Mouse (Mus musculus): ENCODE data around the gene Slc13a5.
A peak's percentile ranks its signal among the peaks of the same experiment; 100 is the strongest.

Slc13a5 gene

DNA sequence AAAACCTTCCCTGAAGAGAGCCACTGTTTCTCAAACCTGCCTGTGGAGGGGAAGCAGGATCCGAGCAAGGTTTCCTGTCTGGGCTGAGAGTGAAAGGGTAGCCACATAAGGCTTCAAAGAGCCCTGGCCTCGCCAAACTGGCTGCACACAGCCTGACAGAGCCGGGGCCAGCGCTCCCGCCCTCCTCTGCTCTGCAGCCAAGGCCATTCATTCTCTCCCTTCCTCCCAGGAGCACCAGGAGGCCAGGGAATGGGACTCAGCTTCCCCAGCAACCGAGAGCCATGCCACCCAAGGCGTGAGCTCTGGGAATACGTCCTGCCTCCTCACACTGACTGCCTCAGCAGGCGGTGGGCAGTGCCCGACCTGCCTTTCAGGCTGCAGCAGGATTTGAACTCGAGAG is 1.5 kb downstream of the Slc13a5 start:
- peak; percentile 43 for DNase-seq

DNA sequence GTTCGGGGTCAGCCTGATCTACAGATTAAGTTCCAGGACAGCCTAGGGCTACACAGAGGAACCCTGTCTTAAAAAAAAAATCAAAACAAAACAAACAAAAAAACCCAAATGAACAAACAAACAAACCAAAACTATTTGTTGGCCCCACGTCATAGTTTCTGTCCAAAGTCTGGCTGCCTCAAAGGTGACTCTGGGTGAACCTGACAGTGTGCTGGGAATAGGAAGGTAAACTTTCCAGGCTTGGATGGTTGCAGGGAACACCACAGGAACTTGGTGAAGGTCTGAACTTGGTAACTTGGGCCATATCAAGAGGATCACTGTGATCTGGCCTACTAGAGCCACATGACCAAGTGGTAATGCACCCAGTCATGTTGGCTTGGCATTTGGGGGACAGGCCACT is 10.6 kb downstream of the Slc13a5 start:
- no peak for DNase-seq

DNA sequence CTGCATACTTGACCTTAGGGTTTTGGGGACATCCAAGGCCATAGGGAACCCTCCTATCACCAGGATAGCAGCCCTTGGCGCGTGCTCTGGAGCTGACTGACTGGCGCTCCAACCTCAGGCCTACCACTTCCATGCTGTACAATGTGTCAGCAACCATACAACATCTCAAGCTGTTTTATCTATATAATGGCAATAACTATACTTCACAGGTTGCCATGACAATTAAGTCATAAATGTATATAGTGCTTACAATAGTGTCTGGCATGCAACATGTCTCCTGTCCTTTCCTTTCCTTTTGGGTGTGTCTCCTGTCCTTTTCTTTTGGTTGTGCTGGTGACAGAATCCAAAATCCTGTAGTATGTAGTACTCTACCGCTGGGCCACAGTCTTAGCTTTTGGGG is 11.4 kb downstream of the Slc13a5 start:
- no peak for DNase-seq

DNA sequence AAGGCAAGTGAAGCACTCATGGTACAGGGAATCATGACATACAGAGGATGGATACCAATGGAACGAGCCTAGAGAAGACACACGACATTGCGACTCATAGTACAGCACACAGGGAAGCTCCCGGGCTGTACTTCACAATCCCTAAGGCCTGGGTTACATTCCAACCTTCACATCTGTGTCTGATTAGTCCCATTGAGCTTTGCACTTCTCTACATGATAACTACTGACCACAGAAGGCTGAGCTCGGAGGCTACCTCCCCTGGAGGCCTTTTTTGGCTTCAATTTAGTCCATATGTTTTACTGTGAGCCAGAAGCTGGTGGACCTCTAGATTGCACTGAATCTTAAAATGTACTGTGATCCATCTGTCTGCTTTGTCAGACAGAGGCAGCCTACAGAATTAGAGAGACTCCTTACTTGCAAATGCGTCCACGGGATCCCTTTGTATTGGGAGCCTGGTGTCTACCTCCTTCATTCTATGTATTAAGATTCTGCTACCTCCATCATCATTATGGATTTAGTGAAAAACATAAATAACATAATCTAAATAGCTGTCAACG is 21.7 kb downstream of the Slc13a5 start:
- peak; percentile 23 for DNase-seq

DNA sequence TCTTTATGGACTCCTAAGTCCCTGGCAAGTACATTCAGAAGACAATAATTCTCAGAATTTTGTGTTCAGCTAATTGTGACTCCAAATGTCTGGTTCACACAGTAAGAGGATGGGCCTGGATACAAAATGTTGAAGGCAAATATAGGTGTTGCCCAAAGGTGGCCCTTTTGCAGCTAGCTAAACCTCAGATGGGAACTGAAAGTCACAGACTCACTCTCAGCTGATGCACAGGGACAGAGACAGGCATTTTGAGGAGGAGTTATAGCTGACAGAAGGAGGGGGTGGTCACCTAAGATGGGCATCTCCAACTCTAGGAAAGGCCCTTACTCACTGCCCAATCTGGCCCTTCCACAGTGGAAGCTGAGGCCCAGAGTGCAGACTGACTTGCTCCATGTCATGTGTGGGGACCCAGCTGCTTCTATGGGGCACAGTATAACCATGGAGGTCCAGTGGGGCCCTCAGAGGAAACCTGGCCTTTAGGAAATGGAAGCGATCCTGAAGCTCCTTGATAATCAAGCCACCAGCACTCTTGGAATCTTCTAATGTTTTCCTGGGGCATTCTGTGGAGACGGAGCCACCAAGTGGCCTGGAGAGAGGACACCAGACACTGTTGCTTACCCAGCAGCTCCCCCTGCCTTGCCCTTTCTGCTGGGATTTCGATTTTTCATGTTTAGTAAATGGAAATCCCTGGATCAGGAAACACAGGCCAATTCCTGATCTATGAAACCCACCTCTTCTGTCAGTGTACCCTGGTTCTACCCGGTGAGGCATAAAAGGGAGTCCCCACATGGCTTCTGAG is 26.8 kb downstream of the Slc13a5 start:
- no peak for DNase-seq

DNA sequence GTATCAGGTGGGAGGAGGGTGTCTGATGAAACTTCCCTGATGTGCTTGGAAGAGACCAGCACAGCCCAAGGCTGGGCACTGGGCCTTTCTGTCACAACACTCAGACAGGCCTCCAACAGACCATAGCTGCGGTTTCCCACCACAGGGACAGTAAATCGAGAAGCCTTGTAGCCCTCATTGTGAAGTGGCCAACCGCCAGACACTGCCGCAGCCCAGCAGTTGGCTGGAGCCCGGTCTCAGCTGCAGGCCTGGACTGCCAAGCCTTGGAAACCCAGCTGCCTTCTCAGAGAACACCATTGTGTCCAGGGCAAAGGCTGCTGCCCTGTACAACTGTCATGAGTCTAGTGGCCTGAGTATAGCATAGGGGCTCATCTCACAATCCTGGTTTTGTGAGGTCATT is 33.0 kb downstream of the Slc13a5 start:
- peak; percentile 86 for DNase-seq

DNA sequence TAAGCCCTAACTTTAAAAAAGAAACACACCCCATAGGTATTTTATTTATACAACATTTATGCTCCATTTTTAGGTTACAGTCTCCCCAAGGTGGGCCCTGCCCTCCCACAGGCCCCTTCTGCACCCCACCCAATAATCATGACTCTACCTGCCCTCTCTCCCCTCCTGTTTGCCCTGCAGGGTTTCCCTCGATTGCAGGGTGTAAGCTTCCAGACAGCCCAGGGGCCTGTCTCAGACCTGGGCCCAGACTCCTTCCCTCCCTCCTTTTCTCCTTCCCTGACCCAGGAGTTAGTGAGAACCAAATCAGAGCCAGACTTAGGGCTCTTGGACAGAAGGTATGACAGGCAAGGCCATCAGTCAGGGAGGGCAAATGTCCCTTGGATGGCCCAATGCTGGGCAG is 34.0 kb downstream of the Slc13a5 start:
- DNase-seq = no peak

DNA sequence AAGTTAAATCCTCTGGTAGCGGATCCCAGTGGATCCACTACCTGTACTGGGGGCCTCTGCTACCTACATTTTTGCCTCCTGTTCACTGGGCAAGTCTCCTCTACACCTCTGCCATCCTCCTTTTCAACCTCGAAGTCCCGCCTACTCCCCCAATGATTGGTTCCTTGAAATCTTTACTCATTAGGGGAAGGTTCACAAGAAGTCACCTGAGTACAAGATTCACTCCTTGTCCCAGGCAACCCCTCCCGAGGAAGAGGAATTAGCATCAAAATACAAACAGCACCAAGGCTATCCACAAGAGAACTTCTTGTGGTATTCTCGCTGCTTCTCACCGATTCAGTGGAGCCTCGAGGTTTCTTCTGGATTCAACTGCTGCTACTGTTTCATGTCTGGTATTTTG is 35.0 kb downstream of the Slc13a5 start:
- DNase-seq = no peak

DNA sequence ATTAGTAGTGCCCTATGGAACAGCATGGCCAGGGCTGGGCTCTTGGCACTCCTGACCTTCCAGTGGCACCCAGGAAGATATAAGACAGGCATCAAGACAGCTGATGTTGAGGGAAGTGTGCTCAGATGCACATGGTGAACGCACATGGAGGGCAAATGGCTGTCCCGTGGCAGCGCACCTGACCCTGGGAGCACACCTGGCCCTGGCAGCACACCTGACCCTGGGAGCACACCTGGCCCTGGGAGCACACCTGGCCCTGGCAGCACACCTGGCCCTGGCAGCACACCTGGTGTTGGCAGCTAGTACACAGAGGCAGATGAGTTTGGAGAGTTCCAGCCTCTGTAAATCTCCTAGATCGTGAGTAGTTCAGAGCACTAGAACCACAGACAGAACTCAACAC is 38.5 kb downstream of the Slc13a5 start:
- no peak for DNase-seq

DNA sequence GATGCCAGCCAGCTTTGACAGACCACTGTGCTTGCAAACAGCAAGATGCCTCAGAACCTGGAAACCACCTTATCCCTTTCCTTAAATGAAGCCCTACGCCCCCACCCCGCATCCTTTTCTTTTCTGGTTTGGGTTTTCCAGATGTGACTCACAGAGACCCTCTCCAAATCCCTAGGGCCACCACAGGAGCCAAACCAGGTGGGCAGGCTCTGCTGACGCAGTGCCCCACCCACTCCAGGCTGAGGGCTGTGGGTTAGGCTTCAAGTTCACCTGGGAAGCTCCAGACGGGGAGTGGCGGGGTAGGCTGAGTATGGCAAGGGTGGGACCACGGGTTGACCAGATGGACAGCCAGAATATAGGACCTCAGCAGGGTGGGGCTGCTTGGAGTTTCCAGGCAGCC is 40.1 kb downstream of the Slc13a5 start:
- no peak for DNase-seq

DNA sequence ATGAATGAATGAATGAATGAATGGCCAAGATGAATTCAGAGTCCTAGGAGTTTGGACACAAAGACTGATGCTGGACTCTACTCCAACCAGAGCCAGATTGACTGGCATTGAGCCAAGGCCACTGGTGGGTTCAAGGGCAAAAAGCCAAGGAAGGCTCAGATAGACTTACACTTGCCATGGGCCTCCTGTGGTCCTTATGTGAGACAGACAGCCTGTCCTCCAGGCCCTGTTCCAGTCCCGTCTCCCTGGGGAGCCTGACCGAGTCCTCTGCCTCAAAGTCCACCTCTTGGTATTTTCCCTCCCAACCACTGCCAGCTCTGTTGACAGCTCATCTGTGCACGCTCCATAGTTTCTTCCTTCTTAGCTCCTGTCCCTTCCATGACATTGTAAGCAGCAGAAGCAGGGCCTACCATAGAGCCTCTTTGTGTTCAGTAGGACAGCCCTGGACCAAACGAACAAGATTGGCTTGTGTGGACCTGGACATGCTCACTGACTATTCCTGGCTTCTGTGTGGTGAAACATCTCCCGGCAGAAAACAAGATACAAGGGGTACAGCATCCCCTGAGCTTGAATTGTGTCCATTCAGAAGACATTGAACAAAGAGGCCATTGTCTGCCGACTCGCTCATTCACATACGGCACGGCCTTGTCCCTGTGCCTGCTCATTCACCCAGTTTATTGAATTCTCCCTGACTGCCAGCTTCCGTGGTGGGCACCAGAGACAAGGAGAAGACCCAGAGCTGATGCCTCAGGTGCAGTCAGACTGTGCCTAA is 40.8 kb downstream of the Slc13a5 start:
- peak; percentile 75 for DNase-seq

DNA sequence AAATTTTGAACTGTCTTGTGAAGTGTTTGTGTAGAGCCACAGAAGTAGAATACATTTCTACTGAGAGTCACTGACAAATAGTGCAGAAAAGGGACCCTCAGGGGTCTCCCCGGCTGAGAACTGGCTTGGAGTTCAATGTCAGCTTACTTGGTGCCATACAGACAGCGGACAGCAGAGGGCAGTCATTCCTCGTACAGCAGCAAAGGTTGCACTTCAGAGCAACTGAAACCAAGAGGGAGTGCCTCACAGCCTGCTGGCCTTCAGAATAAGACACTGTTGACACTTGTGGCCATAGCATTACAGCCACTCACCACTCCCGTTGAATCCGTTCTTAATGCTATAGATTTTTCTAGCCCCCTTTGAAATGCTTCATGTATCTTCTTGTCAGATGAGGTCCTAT is 42.2 kb downstream of the Slc13a5 start:
- peak; percentile 67 for DNase-seq

DNA sequence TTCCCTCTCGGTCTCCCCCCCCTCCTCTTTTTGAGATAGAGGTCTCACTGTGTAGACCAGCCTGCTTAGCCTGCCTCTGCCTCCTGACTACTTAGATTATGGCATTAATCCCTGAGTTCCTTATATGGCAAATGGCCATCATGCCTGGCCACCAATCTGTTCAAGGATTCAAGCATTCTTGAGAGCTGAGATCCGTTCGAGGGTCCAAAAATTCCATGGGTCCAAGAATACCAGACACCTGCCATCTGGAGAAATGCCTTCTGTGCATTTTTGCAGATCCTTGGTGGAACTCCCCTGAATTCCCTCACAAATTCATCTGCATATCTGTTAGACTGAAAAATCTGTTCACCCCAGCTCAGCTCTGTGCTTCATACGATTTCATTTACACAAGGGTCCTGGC is 43.6 kb downstream of the Slc13a5 start:
- no peak for DNase-seq

DNA sequence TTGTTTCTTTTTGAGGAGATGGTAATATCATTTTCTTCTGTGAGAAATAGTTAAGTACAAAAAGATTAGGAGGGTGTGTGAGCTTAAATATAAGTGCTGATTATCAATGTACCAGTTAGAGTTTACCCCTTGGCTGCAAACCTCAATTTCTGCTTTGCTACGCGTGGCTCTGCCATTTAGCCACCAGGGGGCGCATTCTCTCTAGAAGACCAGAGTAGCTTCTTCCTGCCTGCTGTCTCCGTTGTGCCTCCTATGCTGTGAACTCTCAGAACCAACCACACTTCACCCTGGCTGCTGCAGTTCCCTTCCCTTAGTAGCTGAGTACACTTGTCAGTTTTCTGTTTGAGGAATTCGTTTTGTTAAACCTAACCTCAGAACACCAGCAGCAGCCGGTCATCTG is 45.7 kb downstream of the Slc13a5 start:
- DNase-seq = peak; percentile 63

DNA sequence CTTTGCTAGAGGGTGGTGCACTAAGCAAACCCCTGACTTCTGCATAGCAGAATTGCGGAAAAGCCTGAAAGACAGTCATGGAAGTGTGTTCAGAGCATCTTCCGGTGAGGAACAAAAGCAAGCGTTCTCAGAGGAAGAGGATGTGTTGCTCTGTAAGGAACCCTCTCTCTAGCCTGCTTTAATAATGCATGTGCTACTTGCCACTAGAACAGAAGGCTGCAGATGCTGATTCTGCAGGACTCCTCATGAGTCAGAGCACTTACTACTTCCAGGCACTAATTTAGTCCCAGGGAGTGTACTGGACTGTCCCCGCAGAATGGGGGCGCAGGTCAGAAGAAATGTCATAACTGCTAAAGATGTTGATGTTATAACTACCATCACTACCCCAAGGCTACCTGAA is 49.9 kb downstream of the Slc13a5 start:
- no peak for DNase-seq

DNA sequence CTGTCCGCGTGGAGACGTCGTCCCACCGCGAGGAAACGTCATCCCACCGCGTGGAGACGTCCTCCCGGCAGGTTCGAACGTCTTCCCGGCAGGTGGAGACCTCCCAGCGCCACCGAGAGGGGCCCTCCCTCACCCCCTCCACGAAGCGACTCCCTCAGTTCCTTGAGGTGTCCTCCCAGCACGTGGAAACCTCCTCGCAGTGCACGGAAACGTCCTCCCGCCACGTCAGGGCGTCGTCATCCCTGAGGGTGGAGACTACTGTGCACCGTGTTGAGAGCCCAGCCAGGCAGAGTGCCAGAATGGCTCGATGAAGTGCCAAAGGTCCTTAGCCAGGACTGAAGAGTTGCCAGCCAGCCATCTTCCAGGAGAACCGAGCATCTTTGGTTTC is 51.6 kb downstream of the Slc13a5 start, which contains the start of gene Med31:
Gene Med31 (minus strand): TSS at position 183 of the 388 bp plus-strand sequence.
- peak; percentile 78 for DNase-seq

DNA sequence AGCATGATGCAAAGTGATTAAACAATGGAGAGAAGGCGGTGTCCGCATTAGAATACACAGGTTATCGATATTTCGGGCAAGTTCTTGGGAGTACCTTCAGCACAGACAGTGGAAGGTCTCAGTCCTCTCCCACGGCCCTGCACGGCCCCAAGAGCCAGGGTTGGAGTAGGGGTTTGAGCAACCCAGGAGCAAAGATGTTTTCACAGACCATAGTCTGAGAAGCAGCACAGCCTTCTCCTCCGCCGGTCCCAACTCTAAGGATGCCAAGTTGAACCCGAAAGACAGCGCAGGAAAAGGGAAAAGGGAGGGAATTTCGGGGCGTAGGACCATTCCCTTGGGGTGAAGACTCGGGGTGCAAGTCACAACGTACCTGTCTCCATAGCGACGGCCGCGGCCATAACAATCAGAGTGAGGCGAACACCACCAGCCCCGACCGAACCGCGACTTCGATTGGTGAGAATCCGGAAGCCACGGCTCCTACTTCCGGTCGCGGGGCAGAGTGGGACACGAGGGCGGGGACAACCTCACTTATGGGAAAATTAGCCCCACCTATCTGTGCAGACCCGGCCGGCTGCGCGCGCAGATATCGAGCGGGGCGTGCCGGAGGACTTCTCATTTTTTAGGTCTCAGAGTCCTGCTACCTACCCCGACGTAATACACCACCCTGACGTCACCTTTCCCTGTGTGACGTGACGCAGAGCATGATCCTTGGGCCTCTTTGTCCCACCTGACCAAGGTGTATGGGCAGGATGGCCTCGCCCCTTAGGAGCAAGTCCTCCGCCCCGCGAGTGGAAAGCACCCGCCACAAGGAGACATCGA is 52.2 kb downstream of the Slc13a5 start:
- peak; percentile 97 for DNase-seq

DNA sequence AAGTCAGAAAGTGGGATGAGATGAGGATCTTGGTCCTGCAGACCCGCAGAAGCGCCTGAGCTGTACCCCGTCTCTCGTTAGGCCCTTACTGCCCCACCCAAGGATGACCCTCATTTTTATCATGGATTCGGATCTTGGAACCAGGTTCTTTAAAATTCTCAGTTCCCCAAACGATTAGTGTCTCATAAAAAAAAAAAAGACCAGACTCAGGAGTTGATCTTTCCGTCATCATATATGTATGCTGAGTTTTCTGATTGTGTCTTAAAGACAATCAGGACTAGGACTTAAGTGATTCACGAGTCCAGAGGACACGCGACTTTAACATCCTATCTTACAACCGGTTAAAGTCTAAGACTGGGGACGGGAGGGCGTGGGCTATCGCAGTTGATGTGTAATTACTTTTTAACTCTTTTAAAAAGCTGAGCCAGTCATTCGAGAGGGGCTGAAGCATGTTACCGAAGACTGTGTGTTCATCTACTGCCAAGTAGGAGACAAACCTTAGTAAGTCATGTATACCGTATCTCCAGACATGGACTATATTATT is 59.1 kb downstream of the Slc13a5 start:
- no peak for DNase-seq

DNA sequence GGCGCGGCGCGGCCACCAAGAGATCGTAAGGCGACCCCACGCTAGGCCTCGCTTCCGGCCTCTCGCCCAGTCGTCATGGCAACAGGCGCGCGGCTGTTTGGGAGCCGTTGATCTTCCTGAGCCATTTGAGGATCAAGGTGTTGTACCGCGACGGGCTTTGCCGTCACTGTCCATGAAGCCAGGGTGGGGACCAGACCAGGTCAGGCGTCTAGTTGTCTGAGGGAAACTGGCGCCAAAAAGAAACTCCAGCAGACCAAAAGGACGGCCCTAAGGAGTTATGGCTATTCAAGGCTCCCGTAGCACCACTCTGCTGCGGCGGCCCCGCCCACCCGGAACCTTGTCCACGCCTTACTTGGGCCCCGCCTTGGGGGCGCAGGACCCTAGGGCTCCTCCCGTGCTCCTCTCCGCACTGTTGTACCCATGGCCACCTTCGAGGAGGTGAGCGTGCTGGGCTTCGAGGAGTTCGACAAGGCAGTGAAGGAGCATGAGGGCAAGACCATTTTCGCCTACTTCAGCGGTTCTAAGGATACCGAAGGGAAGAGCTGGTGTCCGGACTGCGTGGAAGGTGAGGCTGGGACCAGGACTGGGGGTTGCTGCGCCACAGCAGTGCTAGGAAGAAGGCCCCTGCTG is 59.7 kb downstream of the Slc13a5 start, which contains the start of the genes 4933427D14Rik and Txndc17:
Gene 4933427D14Rik (minus strand): TSS at position 256 of the 630 bp plus-strand sequence.
Gene Txndc17 (plus strand): TSS at position 344 of the 630 bp plus-strand sequence.
- peak; percentile 87 for DNase-seq

DNA sequence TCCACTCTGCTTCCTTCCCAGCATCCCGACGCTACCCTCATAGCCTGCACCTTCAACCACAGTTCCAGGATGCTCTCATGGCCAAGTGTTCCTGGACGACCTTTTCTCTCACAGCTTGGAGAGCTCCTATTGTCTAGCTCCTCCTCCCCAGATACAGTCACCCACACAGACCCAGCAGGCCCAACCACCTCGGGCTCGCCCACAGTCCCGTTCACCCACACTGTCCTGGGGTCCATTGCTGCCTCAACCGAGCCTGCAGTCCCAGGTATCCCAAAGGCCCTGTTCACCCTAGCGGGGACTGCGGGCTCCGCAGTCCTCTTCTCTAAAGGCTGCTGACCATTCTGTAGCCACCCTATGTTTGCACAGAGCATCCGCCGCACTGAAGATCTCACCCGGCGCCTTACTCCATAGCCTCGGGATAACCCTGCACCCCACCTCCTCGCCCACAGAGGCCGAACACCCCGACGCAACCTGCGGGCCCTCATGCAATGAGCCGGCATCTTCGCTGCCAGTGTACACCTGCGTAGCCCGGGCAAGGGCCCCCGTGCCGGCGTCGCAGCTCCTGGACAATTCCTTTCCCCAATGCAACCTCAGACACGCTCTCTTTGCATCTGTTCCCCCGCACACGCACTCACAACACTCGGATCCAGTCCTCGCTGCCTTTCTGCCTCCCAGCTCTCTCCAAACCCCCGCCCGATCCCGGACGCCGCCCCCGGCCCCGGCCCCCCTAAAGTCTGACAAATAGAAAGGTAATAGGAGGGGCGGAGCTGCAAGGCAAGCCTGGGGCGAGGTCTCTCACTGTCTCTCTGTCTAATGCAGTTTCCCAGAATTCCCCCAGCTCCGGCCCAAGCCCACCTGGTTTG is 60.5 kb downstream of the Slc13a5 start, which contains the start of gene Gm43951:
Gene Gm43951 (minus strand): TSS at position 500 of the 863 bp plus-strand sequence.
- no peak for DNase-seq

DNA sequence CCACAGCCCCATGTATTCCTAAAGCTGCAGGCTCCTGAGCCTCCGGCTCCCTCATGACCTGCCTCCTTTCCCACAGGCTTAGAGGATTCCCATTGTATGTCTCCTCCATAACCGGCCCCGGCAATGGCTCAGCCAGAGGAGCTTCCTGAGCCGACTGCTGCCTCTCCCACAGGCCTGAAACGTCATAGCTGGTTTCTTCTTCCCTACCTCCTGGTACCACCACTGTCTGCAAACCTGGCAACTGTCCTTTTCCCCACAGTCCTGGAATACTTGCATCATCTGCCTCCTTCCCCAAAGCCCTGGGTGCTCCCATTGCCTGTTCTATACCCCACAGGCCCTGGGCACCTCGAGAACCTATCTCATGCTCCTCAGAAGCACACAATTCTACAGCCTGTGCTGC is 61.8 kb downstream of the Slc13a5 start:
- no peak for DNase-seq

Measured in layer of hippocampus, adult 9-11 months (tissue).